Mouse (Mus musculus): ENCODE measurements at regions not wholly inside any gene's neighbourhood (a gene's known extent, or its start where the extent isn't known, plus 50 kb on each side); places are given as distances from the start of the nearest gene placed in this dataset.

DNA sequence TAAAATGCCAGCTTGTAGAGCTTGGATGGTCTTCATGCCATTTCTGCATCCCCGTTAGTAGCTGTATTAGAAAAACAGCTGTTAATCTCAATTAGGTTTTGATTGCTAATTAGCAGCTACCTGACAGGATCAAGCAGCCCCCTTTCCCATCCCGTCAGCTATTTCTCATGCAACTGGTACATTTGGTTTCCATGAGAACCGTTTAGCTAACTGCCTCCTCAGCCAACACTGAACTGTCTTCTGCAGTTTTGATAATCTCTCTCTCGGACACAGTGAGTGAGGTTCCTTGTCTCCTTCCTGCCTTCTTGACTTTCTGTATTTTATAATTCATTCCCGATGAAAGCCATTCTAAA, 385.7 kb upstream of the Kif2a start:
- DNase-seq (ENCODE audit: low spot score in 2 of 2), result peak; percentile 12 to 42
- intact Hi-C loops (cut with DNase I), result no loop called here

DNA sequence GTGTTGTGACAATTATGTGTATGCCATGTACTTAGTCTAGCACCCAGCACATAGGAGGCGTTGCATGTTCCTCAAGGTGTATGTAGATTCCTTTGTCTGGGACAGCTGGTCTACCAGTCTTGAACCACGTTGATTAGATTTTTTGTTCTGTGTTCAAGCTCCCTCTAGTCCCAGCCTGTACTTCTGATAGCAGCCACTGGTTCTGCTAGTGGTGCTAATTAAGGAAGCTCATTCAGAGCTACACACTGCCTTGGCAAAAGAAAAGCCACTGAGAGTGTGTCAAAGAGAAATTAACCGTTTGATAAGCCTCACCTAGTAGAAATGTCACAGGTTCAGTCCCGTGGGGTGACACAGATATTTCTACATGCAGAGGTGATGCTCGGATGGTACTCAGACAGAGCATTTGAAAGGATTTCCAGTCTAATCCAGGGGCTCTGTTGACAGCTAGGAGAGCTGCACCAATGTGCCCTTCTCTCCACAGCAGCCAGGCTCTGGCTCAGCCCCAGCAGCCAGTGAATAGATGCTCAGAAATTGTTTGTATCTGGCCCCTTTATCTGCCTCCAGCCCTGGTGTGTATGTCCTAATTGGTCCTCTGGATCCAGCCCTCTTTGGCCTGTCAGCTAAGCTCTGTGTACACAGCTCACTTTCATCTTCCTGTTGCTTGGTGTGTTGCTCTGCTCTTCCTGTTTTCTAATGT, 385.2 kb upstream of the Kif2a start:
- intact Hi-C loops (cut with DNase I), result no loop called here
- peak; percentile 46 to 61 for DNase-seq (ENCODE audit: low spot score in 2 of 2)

DNA sequence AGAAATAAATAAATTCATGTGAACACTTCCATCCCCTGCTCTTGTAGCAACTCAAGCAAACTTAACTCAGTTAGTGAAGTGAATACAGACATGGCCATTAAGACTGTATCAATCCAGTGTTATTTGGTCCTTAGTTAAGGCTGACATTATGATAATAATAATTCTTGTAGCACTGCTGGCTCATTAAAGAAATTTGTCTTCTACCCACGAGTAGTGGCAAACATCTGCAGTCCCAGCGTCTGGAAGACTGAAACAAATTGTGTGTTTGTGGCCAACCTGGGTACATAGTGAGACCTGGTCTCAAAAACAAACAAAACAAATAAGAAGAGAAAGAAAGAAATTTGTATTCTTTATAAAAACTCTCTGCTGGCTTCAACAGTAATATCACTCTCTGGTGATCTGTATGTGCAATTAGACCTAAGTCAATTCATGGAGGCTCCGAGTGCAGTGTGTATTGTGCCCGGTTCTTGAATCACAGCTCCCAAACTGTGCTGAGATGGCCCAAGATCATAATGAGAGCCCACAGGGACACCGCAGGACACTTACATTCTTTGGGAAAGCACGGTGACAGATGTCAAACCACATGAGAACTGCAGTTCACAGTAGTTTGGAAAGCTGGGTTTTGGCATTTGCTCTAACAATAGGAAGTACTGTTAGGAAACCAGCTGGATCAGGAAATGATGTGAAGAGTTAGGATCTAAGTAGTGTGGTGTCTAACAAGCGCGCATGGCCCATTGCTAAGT, 376.9 kb upstream of the Kif2a start:
- intact Hi-C loops (cut with DNase I), result no loop called here
- DNase-seq (ENCODE audit: low spot score in 2 of 2), result no peak

DNA sequence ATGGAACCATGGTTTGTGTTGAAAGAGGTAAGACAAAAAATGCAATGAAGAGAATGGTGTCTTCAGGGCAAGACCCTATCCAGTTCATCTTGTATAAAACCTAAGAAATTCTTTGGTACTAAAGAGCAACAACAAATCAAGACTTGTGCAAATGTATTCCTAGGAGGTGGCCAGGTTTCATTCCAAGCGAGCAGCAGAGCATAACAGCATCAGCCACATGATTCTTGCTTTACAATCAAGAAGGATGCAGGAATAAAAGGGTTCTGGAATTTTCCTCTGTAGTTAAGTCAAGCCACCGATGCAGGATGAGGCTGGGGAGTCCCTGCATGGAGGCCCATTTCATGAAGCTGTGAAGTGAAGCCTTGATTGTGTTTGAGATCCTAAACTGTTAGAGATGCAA, 374.1 kb upstream of the Kif2a start:
- no peak for DNase-seq (ENCODE audit: low spot score in 2 of 2)
- intact Hi-C loops (cut with DNase I), result no loop called here

DNA sequence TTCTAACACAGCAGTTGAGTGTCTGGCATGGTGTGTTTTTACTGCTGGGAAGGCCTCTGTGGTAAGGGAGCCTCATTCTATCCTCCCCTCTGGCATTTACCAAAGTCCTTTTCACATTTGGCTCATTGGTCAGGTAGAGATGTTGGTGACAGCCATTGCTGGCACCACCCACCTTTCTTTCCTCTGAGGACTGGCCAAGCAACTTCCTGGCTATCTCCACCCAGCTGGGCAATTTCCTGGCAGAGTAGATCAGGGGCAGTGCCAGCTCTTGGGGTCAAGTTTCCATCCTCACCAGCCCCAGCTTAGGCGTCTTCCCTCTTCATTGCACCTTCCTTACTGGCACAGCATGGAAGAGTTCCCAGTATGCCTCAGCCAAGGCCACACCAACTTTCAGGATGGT, 372.5 kb upstream of the Kif2a start:
- intact Hi-C loops (cut with DNase I), result no loop called here
- DNase-seq (ENCODE audit: low spot score in 2 of 2), result no peak

DNA sequence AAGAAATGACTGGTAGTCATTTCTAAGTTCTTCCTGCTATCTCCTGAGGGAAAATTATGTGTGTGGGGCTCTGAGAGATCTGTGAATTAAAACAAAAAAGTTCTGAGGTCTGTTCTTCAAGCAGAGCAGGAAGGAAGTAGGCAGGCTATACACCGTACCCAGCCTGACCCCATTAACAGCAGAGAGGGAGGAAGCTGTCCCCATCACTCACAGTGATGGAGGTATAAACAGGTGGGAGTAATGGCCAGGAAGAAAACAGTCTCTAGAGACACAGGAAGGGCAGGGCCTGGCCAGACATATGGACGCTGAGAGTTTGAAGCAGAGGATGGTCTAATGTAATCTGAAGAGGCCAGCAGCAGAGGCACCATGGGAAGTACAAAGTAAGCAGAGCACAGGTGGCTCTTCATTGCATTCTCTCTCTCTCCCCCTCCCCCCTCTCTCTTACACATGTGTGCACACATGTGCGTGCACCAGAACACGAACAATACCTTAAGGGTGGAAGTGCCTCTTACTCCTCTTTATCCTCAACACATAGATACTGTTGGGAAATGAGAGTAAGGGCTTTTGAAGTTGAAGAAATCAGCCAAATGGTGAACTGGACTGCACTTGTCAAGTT, 367.7 kb upstream of the Kif2a start:
- intact Hi-C loops (cut with DNase I), result no loop called here

DNA sequence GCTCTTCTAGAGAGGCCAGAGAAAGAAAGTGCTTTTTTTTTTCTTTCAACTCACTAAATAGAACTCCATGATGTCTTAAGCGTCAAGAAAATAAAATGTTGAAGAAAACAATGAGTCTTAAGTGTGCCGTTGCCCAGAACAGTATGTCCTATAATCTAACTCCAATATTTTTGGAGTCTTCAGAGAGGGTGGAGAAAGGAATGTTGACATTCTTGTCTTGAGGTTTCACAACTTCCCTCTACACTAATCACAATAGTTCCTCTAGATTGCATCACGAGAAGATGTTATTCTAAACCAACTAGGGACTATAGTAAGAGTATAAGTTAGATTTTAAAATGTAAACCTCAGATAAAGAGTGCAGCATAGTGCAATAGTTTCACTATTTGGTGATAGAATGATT, 367.1 kb upstream of the Kif2a start:
- intact Hi-C loops (cut with DNase I), result no loop called here
- DNase-seq (ENCODE audit: low spot score in 2 of 2), result no peak

More for the DNA sequence above, 367.7 kb upstream of the Kif2a start:
- no peak for DNase-seq (ENCODE audit: low spot score in 2 of 2)

DNA sequence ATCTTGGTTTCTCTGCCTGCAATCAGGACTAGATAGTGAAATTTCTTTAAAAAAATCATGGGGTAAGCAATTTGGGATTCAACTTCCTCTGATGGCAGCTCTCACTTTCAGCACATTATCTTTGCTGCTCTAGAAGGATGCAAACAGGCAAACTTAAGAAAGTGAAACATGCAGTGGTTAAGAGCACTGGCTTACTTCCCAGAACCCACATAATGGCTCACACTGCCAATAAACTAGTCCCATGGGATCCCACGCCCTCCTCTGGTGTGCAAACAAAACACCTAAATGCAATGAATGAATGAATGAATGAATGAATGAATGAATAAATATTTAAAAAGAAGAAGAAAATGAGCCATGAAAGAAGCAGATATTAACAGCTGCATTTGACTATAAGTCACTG, 356.1 kb upstream of the Kif2a start:
- DNase-seq (ENCODE audit: low spot score in 2 of 2), result no peak
- intact Hi-C loops (cut with DNase I), result no loop called here

DNA sequence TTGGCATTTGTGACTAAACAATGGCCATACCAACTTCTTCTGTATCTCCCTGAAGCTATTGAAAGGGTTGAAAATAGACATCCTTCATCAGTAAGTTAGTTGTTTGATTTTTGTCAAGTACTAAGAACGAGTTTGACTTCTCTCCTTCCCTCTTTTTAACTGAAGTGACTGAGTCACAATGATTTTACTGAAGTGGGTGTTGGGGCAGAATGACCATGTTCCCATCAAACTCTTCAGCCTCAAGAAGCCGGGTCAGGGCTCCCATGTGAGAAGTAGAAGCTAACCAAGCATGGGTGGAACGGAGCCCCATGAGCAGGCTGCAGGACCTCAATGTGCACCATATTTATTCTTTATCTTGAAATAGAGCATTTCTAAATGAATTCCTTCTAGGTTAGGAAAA, 350.7 kb upstream of the Kif2a start:
- DNase-seq (ENCODE audit: low spot score in 2 of 2), result no peak
- intact Hi-C loops (cut with DNase I), result no loop called here

DNA sequence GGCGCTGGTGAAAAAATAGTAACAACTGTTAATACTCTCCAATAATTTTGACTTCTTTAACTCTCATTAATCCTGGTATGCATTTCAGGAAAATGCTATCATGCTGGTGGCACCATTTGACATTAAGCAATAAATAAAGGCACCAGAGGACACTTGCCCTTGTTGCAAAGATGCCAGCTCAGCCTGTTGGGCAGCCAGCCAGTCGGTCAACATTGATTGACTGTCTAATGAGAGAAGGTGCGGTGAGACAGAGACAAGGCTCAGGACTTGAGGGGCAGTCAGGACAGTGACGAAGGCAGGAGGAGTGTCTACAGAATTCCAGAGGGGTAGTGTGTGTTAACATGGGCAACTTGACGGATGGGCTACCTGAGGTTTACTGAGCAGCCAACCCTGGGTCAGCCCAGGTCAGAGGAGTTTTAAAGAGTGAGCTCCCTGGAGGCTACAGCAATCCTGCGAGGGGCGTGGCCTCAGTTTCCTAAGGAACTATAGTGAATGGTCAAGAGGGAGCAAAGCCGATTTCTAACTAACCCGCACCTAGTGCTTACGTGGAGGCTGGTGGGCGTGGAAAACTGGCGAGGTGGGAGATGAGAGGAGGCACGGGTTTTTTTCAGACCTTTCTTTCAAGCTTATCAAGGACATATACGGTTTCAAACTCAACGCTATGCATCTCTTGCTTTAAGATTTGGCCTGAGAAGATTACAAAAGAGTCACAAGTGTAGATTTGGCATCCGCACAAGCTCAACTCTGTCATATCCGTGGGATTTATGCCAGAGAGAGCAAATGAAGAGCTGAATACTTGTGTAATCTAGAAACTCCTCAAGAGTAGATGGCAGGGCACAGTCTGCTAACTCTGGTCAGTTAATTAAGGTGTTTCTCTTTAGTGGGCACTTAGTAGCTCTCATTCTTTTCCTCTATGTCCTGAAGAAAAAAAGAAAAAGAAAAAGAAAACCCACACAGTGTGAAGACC, 350.0 kb upstream of the Kif2a start:
- DNase-seq (ENCODE audit: low spot score in 2 of 2), result no peak
- intact Hi-C loops (cut with DNase I), result no loop called here

DNA sequence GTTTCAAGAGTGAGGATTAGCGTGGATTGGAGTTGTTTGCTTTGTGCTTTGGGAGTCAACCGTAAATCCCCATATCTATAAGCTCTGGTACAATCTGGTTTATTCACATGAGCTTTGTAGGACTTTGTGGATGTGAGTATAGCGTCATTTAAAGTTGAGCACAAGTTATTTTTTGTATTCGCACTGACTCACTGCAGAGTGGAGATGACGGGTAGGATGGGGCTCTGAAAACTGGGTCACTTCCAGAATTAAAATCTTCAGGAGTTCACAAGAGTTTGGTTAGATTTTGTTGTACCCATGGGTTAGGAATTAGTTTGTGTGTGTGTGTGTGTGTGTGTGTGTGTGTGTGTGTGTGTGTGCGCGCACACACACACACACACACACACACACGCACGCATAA, 345.7 kb upstream of the Kif2a start:
- no peak for DNase-seq (ENCODE audit: low spot score in 2 of 2)
- intact Hi-C loops (cut with DNase I), result no loop called here

DNA sequence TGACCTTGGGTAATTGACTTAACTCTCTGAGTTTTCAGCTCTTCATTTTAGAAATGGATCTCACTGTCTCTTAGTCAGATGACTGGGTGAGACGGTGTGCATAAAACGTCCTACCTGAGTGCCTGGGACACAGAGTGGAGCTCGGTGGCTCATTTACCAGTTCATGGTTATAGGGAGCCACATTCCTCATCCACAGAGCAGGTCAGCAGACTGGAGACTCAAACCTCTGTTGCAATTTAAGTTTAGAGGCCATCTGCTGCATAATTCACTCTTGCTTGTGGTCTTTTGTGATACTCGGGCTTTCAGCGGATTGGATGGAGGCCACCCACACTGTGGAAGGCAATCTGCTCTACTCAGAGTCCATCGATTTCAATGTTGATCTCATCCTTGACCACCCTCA, 343.8 kb upstream of the Kif2a start:
- intact Hi-C loops (cut with DNase I), result no loop called here
- no peak for DNase-seq (ENCODE audit: low spot score in 2 of 2)

DNA sequence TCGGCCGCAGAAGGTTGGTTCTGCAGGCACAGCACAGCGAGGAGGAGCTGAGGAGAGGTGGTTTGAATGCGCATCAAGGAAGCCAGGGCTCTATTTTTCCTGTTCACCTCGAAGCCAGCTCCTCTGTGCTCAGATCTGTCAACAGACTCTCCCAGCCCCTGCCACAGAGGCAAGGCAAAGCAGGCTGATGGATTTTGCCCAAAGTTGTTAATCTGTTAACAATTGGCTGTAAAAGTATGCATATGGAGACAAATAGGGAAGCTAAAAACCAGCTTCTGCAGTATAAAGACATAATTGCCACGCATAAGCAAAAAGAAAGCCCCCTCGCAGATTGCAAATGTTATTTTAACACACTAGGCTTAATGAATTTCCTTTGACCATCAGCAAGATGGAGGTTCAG, 343.3 kb upstream of the Kif2a start:
- intact Hi-C loops (cut with DNase I), result no loop called here
- no peak for DNase-seq (ENCODE audit: low spot score in 2 of 2)

DNA sequence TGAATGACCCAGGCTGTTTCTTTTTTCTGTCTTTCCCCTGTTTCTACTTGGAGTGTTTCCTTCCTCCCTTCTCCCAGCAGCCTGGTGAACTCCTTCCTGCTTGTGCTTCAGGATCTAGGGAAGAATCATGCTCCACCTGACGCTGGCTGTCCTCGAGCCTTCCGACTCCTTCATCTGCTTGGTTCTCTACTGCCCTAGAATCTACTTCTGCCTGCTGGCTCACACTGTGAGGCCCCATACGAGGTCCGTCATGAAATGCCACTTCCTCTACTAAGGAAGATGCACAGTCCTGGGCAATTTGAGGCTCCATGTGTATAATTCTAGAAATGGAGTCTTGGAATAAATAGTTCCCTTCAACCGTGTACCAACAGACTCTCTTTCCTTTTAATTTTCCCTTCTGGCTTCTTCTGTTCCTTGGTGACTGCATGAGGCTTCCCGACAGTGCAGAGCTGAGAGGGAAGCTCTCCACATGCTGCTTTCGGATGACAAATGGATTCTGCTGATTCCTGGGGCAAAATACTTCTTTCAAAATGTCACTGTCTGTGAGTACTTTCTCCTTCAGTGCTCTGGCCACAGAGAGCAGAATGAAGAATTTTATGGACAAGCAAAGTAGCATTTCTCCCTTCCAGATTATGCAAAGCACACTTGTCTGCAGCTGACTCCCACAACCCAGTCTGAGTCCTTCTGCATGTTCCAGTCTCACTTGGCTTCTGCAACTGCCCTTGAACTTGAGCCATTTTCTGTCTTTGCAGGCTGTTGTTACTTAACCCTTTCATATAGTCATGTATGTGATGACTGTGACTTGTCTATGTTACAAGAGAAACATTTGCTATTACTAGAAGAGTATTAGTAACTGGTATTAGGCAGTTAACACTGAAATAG, 341.1 kb upstream of the Kif2a start:
- intact Hi-C loops (cut with DNase I), result no loop called here
- no peak for DNase-seq (ENCODE audit: low spot score in 2 of 2)

DNA sequence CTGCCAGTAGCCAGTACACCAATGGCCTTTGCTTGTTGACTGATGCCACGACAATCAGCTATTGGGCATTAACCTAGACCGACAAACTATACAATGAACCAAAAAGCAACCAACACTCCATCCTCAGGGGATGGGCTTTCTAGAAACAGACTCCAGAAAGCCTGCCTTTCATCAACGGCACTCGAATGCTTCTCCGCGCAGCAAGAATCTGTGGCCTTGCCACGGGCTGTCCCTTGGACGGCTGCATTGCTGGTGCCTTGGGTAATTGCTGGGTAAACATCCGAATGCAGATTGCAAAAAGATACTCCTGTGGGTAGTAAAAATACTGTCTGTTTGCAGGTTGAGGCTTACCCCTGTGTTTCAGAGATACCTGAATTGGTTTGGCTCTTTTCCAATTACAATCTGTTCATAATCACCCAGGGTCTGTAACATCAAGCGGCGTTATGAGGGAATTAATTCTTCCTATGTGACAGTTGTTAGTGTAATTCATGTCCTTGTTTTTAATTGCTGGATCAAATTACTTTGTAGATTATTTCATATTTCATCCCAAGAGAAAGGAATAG, 319.0 kb upstream of the Kif2a start:
- no peak for DNase-seq (ENCODE audit: low spot score in 2 of 2)

DNA sequence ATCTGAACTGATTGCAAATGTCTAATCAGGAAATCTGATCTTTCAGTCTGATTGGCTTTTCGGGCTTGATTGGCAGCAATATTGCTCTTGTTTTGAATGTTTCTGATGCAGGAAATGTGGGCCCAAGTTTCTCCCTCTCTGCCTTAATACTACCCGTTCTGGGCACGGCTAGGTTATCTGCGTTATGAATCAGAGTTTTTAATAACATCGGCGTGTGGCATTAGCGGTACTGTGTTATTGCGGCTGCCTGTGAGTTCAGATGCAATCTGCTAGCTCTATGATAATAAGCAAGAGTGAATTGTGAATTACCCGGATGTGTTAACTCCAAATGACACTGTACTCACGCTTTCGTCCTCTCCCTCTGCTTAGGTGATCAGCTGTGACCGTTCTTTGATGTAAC, 316.2 kb upstream of the Kif2a start:
- DNase-seq (ENCODE audit: low spot score in 2 of 2), result no peak
- intact Hi-C loops (cut with DNase I), result no loop called here

More for the DNA sequence above, 319.0 kb upstream of the Kif2a start:
- intact Hi-C loops (cut with DNase I), result no loop called here

DNA sequence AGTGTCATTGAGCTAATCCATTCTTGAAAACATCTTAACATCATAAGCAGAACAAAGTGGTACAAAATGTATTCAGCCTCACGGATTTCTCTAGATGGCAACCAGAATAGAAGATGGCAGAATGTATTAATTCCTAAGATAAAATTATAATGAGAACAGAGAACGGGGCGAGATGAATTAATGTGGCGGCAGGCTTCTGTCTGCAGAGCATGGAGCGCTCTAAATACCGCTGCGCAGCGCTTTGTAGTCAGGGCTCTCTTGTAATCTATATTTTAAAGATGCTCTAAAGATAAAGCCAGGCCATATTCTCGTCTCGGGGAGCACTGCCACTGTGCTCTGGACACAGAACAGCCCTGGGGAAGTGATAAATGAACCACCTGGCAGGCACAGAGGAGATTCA, 315.2 kb upstream of the Kif2a start:
- intact Hi-C loops (cut with DNase I), result no loop called here
- DNase-seq (ENCODE audit: low spot score in 2 of 2), result peak in 1 of 2 experiments; percentile 34

DNA sequence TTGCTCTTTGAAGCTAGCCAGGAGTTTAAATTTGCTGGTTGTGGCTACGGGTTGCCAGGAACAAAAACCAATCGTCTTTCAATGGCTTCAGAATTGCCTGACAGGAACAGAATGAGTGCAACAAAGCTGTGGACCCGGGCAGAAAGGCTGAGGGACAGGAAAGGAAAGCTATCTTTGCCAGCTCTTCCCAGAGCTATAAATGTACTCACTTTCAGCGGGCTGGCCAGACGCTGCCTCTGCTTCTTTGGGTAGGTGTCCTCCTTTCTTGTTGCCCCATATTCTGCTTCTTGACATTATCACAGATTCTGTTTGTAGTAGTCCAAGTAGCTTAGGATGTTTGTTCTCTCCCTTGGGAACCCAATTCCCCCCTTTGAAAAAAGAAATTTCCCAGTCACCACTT, 307.4 kb upstream of the Kif2a start:
- no peak for DNase-seq (ENCODE audit: low spot score in 2 of 2)
- intact Hi-C loops (cut with DNase I), result loop anchor here (5.0 to 10.0 kb wide), 2 partner anchors 558 to 715 kb away; partner anchors contain the start of gene Smim15

Measured in left cerebral cortex, postnatal 14 days (tissue).